Mouse (Mus musculus): ENCODE data around the gene Wfdc11.
A peak's percentile ranks its signal among the peaks of the same experiment; 100 is the strongest.

Gene Wfdc11

GRCm38 (mm10) chr2:164638696-164639095, 35.2 kb downstream of the Wfdc11 start, which contains the start of gene Wfdc16:
TSS of gene Wfdc16 (minus strand) at chr2:164638796.
- DNase-seq, result no peak

GRCm38 (mm10) chr2:164635266-164635665, 38.6 kb downstream of the Wfdc11 start:
- no peak for DNase-seq

GRCm38 (mm10) chr2:164621775-164622174, 52.1 kb downstream of the Wfdc11 start:
- DNase-seq, result no peak

- DNase-seq, result peak; percentile 25
These were observed 54.8 kb downstream of the Wfdc11 start for GRCm38 (mm10) chr2:164619050-164619449.

- no peak for DNase-seq
These were observed 58.5 kb downstream of the Wfdc11 start for GRCm38 (mm10) chr2:164615386-164615785.

GRCm38 (mm10) chr2:164613471-164613870, 60.4 kb downstream of the Wfdc11 start, which contains the start of the genes Wfdc6b and Wfdc8:
TSS of gene Wfdc6b (plus strand) at chr2:164613522.
TSS of gene Wfdc8 (minus strand) at chr2:164613626.
- peak; percentile 81 for DNase-seq

Measured in lung, postnatal 10 days (tissue).